Mouse (Mus musculus): Measurements from ENCODE around the gene Fstl5. TPM values are rescaled to one million over a fixed set of nuclear protein-coding genes. Genes with fewer than 3 reads are reported as not detected.
"Not testable (repeated sequence)": the region's sequence is repeated elsewhere in the genome, so short reads cannot be mapped to it uniquely, and the experiment has no call there.

The Fstl5 gene
- polyA plus RNA-seq, 1 experiment from 2014 or later, result 52.4 TPM

DNA sequence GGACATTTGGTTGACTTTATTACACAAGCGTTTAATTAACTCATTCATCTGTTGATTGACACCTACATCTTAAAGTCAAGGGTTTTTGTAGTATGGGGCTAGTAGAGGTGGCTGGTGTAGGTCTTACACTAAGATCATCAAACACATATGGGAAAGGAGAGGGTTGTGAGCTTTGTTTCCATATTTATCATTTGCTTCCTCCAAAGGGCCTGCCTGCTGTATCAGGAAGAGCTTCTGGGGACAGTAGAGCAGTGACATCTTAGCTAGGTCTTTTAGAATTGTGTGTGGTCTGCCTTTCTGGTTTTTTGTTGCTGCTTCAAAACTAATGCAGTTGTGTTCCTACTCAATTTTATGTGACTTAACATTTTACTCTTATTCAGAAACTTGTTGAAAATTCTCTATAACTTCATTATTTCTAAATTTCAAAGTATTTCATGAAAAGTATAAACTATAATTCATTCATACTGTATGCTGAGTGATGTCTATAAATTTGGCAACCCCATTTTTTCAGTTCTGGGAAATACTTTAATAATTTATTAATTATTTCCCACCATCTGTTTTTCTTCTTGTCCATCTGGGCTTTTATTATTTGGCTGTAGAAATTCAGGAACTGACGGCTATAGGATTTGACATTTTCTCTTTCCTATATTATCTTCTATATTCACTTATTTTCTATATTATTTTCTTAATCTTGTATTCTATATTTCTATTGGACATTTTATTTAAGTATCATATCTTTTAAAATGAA lies 227.1 kb downstream of the Fstl5 start:
- H3K4me1 ChIP-seq, result no peaks in the 10 kb centered on the region
- H3K27me3 ChIP-seq (replicated peaks), result no peaks in the 10 kb centered on the region
- no peak for ATAC-seq (replicated peaks)
- H3K36me3 ChIP-seq (replicated peaks), result no peaks in the 10 kb centered on the region
- no peak overlapping the region for H3K27ac ChIP-seq
- H3K9ac ChIP-seq, result no peak overlapping the region
- no peak overlapping the region for H3K4me2 ChIP-seq
- 87% methylated on average over 2 of the region's 2 CpGs for WGBS
- no peak overlapping the region for H3K4me3 ChIP-seq
- H3K9me3 ChIP-seq, result no peaks in the 10 kb centered on the region

DNA sequence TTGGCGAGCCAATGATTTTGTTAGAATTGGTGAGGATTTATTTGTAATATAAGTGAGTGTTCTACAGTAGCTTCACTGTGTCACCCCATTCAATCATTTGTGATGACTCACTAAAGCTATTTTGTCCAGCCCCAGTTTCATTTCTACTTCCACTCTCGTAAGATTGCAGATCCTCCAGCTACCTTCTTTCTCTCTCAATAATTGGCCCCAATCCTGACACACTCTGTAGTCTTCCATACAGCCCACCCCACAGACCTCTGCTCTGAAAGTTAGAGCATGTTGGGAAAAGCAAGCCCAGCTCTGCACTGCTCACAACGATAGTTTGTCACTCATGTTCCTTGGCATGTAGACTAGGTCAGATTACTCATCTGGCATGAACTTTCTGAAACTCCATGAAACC lies 242.9 kb downstream of the Fstl5 start:
- Histone ChIP-seq H3K4me3 (no peak overlapping the region), H3K27ac (no peak overlapping the region), H3K9ac (no peak overlapping the region), H3K9me3 (no peaks in the 10 kb centered on the region), H3K4me1 (no peaks in the 10 kb centered on the region), H3K4me2 (no peak overlapping the region), H3K27me3 (replicated peaks) (no peaks in the 10 kb centered on the region), H3K36me3 (replicated peaks) (no peaks in the 10 kb centered on the region)
- 88% methylated on average over 3 of the region's 3 CpGs for WGBS
- no peak for ATAC-seq (replicated peaks)

DNA sequence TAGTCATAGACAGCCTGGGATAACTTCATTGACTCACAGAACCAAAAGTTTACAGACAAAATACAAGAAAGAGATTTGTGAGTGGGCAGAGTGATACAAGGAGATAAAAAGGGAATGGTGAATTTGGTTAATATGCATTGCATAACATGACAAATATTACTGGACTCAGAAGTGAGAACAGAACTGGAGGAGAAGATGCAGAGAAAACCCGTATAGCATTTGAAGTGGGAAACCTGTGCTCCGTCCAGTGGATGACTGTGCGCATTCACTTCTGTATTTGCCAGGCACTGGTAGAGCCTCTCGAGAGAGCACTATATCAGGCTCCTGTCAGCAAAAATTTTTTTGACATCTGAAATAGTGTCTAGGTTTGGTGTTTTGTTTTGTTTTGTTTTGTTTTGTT lies 245.5 kb downstream of the Fstl5 start:
- Histone ChIP-seq H3K4me3 (no peak overlapping the region), H3K4me1 (no peaks in the 10 kb centered on the region), H3K4me2 (no peak overlapping the region), H3K27me3 (replicated peaks) (no peaks in the 10 kb centered on the region), H3K9me3 (no peaks in the 10 kb centered on the region), H3K27ac (no peak overlapping the region), H3K9ac (no peak overlapping the region), H3K36me3 (replicated peaks) (no peaks in the 10 kb centered on the region)
- no peak for ATAC-seq (replicated peaks)
- WGBS, result 89% methylated on average over 4 of the region's 4 CpGs

DNA sequence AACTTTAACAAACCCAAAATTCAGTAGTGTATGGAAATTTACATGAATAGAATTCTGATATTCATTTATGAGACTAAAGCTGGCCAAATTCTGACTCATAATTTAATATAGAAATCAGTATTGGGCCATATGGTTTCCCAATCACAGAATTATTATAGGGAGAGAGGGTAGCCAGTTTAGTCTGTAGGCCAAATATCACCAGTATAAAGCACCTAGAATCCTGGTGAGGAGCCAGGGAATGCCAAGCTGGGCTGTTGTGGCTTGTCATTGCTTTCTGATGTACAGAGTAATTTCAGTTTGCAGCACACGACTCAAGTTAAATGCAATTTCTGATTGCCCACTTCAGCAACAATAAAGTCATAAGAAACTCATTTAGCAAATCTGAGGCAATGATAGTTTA lies 248.4 kb downstream of the Fstl5 start:
- Histone ChIP-seq H3K9ac (no peak overlapping the region), H3K4me3 (no peak overlapping the region), H3K27ac (no peak overlapping the region), H3K27me3 (replicated peaks) (no peaks in the 10 kb centered on the region), H3K36me3 (replicated peaks) (no peaks in the 10 kb centered on the region), H3K9me3 (no peaks in the 10 kb centered on the region), H3K4me1 (no peaks in the 10 kb centered on the region), H3K4me2 (no peak overlapping the region)
- WGBS, result 95% methylated on average over 1 of the region's 1 CpGs
- no peak for ATAC-seq (replicated peaks)

DNA sequence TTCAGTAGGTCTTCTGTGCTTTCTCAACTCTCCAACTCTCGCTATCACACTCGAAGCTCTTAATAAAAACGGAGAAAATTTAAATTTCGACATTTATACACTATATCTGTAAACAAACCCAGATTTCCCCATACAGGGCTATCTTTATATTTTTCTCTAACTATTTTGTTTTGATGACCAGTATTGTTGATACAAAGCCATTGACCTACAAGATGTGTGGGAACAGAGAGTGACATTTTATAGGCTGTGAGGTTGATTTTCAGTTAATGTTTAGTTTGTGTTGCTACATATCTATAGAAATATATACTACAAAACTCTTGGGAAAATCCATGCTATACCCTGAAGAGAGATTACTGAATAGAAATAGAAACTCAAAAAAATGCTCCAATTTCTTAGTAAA lies 262.9 kb downstream of the Fstl5 start:
- H3K4me3 ChIP-seq, result no peak overlapping the region
- H3K27me3 ChIP-seq (replicated peaks), result no peaks in the 10 kb centered on the region
- no peaks in the 10 kb centered on the region; the same call in 1 of the 2 replicates for H3K9me3 ChIP-seq
- no peak overlapping the region for H3K4me2 ChIP-seq
- no peak for ATAC-seq (replicated peaks)
- H3K4me1 ChIP-seq, result no peaks in the 10 kb centered on the region
- H3K27ac ChIP-seq, result no peak overlapping the region
- H3K36me3 ChIP-seq (replicated peaks), result no peaks in the 10 kb centered on the region
- no peak overlapping the region for H3K9ac ChIP-seq
- 89% methylated on average over 4 of the region's 4 CpGs for WGBS

DNA sequence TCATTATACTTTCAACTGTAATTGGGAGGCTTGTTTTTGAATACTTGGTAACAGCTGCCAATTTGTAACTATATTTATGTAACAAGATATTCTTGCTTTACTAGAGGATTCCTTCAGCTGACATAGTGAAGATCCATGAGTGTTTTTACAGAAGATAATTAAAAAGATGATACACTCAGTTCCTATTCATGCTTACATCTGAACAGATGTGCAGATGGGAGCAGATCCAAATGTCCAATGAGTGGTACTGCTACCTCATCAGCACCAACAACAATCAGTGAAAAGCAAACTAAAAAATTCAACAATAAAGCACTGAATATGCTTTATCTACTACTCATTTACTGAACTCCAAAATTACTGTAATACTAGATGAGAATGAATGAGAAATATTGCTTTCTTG lies 292.9 kb downstream of the Fstl5 start:
- no peaks in the 10 kb centered on the region for H3K4me1 ChIP-seq
- ATAC-seq (replicated peaks), result no peak
- no peak overlapping the region for H3K27ac ChIP-seq
- no peak overlapping the region for H3K4me2 ChIP-seq
- no peak overlapping the region for H3K9ac ChIP-seq
- H3K36me3 ChIP-seq (replicated peaks), result no peaks in the 10 kb centered on the region
- H3K4me3 ChIP-seq, result no peak overlapping the region
- H3K27me3 ChIP-seq (replicated peaks), result no peaks in the 10 kb centered on the region
- H3K9me3 ChIP-seq, result no peaks in the 10 kb centered on the region

DNA sequence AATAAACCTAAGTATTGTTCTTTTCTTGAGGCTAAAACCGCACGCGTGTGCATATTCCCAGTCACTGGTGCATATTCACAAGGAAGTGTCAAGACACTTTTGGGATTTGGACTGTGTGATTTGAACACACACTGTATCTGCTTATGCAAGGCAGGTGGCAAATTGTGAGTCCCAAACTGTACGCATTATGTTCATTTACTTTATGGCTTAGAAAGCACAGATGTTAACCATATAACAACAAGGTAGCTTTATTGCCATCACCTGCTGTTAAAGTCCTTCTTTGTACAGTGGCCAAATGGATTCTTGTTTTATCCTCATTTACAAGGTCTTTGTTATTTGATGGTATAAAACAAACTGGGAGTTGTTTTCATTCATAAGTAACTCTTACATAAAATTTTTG lies 295.8 kb downstream of the Fstl5 start:
- no peaks in the 10 kb centered on the region for H3K4me1 ChIP-seq
- H3K9ac ChIP-seq, result no peak overlapping the region
- no peak overlapping the region for H3K4me2 ChIP-seq
- H3K27me3 ChIP-seq (replicated peaks), result no peaks in the 10 kb centered on the region
- H3K27ac ChIP-seq, result no peak overlapping the region
- H3K36me3 ChIP-seq (replicated peaks), result no peaks in the 10 kb centered on the region
- no peak for ATAC-seq (replicated peaks)
- WGBS, result 95% methylated on average over 4 of the region's 4 CpGs
- H3K4me3 ChIP-seq, result no peak overlapping the region
- H3K9me3 ChIP-seq, result no peaks in the 10 kb centered on the region

DNA sequence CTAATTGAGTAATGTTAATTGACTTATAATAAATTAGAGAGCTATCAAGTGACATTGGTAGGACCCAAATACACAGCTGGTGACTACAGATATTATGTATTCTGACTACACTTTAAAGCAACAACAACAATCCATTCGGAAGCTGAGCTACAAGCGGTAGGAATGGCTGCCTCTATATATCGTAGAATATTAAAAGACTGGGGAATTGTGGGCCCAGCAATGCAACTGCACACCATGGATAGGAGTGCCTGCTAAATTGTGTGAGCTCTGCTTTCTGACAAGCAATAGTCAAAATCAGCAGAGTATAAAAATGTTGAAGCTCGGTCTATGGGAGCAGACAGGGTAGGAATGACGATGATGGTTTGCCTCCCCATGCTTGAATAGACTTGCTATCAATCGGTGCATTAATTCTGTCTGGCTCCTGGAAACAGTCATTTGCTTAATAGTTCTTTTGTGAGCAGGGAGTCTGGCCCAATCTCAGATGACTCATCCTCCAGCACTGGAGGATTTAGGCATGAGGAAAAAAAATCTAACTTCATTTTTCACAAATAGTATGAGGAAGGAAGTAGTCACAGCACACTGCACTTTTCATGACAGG lies 354.8 kb downstream of the Fstl5 start:
- H3K9me3 ChIP-seq, result no peaks in the 10 kb centered on the region
- no peak for ATAC-seq (replicated peaks)
- H3K27me3 ChIP-seq (replicated peaks), result no peaks in the 10 kb centered on the region
- H3K4me3 ChIP-seq, result no peak overlapping the region
- no peaks in the 10 kb centered on the region for H3K36me3 ChIP-seq (replicated peaks)
- H3K4me1 ChIP-seq, result no peaks in the 10 kb centered on the region
- 71% methylated on average over 6 of the region's 6 CpGs for WGBS
- H3K27ac ChIP-seq, result no peak overlapping the region
- H3K9ac ChIP-seq, result no peak overlapping the region
- H3K4me2 ChIP-seq, result no peak overlapping the region

DNA sequence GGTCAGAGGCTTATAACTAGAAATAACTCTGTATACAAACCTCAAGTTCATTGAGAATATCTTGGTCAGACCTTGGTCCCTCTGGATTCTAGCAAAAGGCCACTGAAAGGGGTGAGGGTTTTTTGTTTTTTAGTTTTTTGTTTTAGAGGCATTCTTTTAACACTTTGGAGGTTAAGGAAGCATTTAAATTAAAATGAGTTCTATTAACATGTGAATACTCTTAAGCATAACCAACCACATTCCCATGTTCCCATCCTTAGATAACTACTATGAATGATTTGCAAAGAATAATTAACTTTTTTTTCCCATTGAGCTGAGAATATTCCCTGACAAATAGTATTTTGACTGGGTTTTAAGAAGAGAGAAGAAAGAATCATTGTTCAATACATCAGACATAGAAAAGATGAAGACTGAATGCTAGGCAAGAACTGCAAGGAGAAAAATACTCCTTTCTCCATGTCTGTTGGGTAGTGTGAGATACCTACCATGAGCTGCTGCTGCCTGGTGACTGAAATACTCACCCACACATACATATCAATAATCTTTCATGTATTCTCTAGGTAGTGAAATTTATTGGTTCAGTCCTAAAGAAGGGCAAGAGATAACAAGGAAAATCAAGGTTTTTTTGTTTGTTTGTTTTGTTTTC lies 393.3 kb downstream of the Fstl5 start:
- no peak for ATAC-seq (replicated peaks)
- Histone ChIP-seq H3K4me2 (no peak overlapping the region), H3K27me3 (replicated peaks) (no peaks in the 10 kb centered on the region), H3K4me1 (no peaks in the 10 kb centered on the region), H3K4me3 (no peak overlapping the region), H3K9me3 (no peaks in the 10 kb centered on the region), H3K9ac (no peak overlapping the region), H3K27ac (no peak overlapping the region), H3K36me3 (replicated peaks) (no peaks in the 10 kb centered on the region)

DNA sequence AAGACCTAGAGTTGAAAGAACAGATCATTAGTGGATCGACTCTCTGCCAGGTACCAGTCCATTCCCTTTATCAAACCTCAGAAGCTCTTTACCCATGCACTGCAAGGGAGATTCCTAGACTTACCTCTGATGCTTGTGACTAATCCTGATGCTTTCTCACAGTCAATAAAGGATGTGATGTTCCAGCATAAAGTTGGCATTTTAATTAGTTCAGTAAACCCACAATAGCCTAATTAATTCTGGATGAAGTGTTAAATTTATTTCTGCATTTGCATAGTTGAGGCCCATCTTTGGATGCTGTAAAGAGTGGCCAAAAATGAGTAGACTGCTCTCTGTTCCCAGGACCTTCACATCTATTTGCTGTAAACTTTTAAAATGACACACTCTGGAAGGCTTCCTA lies 394.1 kb downstream of the Fstl5 start:
- WGBS, result 71% methylated on average over 1 of the region's 1 CpGs
- Histone ChIP-seq H3K9me3 (no peaks in the 10 kb centered on the region), H3K27ac (no peak overlapping the region), H3K4me2 (no peak overlapping the region), H3K4me1 (no peaks in the 10 kb centered on the region), H3K9ac (no peak overlapping the region), H3K27me3 (replicated peaks) (no peaks in the 10 kb centered on the region), H3K36me3 (replicated peaks) (no peaks in the 10 kb centered on the region), H3K4me3 (no peak overlapping the region)
- no peak for ATAC-seq (replicated peaks)

DNA sequence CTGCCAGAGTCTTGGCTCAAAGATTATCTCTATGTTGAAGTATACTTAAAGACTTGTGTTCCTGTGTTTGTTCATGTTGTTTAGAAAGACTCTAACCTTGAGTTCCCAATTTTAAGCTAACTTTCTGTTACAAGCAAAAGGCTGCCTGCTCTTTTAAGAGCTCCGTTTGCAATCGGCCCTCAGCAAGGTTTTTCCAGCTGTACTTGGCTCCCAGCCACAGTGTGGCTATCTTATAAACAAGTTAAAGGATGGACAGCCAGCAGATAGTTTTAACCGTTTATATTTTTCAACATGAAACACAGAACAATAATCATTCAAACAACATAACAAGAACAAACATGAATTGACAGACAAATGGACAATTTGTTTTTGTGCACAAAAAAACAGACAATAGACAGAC lies 433.8 kb downstream of the Fstl5 start:
- H3K4me2 ChIP-seq; H3K9ac ChIP-seq; H3K27ac ChIP-seq; H3K36me3 ChIP-seq (replicated peaks); H3K9me3 ChIP-seq; H3K4me1 ChIP-seq; H3K4me3 ChIP-seq; ATAC-seq (replicated peaks); H3K27me3 ChIP-seq (replicated peaks): not testable (repeated sequence)
- WGBS, result 83% methylated on average over 3 of the region's 3 CpGs

DNA sequence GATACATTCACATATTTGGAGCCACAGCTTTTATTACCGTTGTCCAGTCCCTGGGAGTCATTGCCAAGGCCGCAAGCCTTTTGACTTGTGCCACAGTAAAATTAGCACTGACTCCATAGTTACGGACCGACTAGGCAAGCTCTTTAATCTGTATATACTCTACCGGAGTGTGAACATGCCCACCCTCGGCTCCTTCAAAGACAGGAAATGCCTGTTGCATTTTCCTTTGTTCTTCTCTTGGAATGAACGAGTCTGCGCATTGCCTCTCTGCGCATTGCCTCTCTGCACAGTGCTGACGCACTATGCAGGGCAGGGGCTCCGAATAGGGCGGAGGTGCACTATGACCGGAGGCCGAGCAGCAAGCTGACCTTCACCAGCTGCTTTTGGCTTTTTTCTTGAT lies 434.7 kb downstream of the Fstl5 start:
- H3K4me2 ChIP-seq, result no peak overlapping the region
- no peak overlapping the region for H3K9ac ChIP-seq
- ATAC-seq (replicated peaks), result no peak
- no peaks in the 10 kb centered on the region for H3K9me3 ChIP-seq
- no peaks in the 10 kb centered on the region for H3K36me3 ChIP-seq (replicated peaks)
- no peak overlapping the region for H3K27ac ChIP-seq
- WGBS, result 96% methylated on average over 14 of the region's 14 CpGs
- H3K27me3 ChIP-seq (replicated peaks), result no peaks in the 10 kb centered on the region
- no peaks in the 10 kb centered on the region for H3K4me1 ChIP-seq
- no peak overlapping the region for H3K4me3 ChIP-seq

DNA sequence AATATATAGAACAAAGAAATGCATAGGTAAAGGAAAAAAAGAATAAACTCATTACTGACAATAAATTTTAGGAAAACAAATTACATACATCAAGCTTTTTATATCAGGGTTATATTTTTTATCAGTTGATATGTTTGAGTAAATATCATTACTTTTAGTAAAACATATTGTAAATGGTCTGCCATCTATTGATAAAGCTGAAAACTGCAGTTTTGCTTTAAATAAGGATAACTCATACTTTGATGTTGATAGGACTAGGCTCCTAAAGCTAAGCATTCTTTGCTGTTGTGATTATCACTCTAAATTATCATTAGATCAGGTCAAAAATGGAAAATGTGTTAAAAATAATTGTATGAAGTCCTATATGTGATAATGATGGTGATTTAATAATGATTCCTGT lies 493.3 kb downstream of the Fstl5 start:
- Histone ChIP-seq H3K9ac (no peak overlapping the region), H3K4me2 (no peak overlapping the region), H3K27me3 (replicated peaks) (no peaks in the 10 kb centered on the region), H3K4me1 (no peaks in the 10 kb centered on the region), H3K9me3 (no peaks in the 10 kb centered on the region), H3K27ac (no peak overlapping the region), H3K4me3 (no peak overlapping the region), H3K36me3 (replicated peaks) (no peaks in the 10 kb centered on the region)
- ATAC-seq (replicated peaks), result no peak

Data from midbrain, embryonic 15.5 days (tissue).